Comparison of ENCODE assay signal across 18 mouse cellular contexts in genomic region chr6:67078076-67078475, GRCm38 (mm10). TPM values are rescaled to one million over a fixed set of nuclear protein-coding genes. Genes with fewer than 3 reads are reported as not detected.
DNase-seq lines count a peak whose midpoint lies in the region; ATAC-seq and TF ChIP-seq lines count a peak whose summit lies in the region.
"Had no signal": no experiment of that assay in that cellular context is flagged by ENCODE, and none has a peak within 500 bp of the region (broad histone marks: within the 10 kb centered on the region; RNA-seq: fewer than 3 reads in every experiment).

No protein-coding gene starts in this region.

- peaks cover 15% of the 10 kb centered on the region; the same call in 1 of the 2 replicates for H3K4me1 ChIP-seq in intestine, embryonic 14.5 days (replicated peaks; ENCODE audit: control insufficient read depth, insufficient read depth, low read length)
- peaks cover 7% of the 10 kb centered on the region; the same call in 1 of the 2 replicates for H3K4me1 ChIP-seq in intestine, embryonic 15.5 days (replicated peaks)
- H3K4me1 ChIP-seq in thymus, adult 2 months (replicated peaks; ENCODE audit: control insufficient read depth, insufficient read depth, low read length) = no peaks in the 10 kb centered on the region
- no peaks in the 10 kb centered on the region for H3K4me1 ChIP-seq in hindbrain, embryonic 14.5 days (replicated peaks; ENCODE audit: control insufficient read depth, insufficient read depth, low read length)
- H3K4me1 ChIP-seq: forebrain, embryonic 12.5 days had no signal

- WGBS in intestine, embryonic 14.5 days = 74% methylated on average over 3 of the region's 3 CpGs
- WGBS in intestine, embryonic 15.5 days = 80% methylated on average over 3 of the region's 3 CpGs
- 96% methylated on average over 3 of the region's 3 CpGs for WGBS in thymus, adult 2 months
- WGBS in hindbrain, embryonic 14.5 days = 78% methylated on average over 3 of the region's 3 CpGs

- TF ChIP-seq POLR2A in thymus, adult 2 months (IDR thresholded peaks at IDR 0.05; ENCODE audit: control insufficient read depth, extremely low read depth, insufficient read depth, low read length, poor library complexity) = no peak

- TF ChIP-seq CTCF in thymus, adult 2 months (IDR thresholded peaks at IDR 0.05; ENCODE audit: borderline replicate concordance, control insufficient read depth, extremely low read depth, insufficient read depth, low read length, poor library complexity) = no peak

- H3K36me3 ChIP-seq in intestine, embryonic 14.5 days (ENCODE audit: control insufficient read depth, insufficient read depth, low read length) = no peaks in the 10 kb centered on the region
- H3K36me3 ChIP-seq in intestine, embryonic 15.5 days = no peaks in the 10 kb centered on the region
- H3K36me3 ChIP-seq in thymus, adult 2 months (ENCODE audit: control insufficient read depth, insufficient read depth, low read length) = no peaks in the 10 kb centered on the region
- H3K36me3 ChIP-seq in hindbrain, embryonic 14.5 days (replicated peaks; ENCODE audit: control insufficient read depth, insufficient read depth) = no peaks in the 10 kb centered on the region
- H3K36me3 ChIP-seq: forebrain, embryonic 12.5 days; liver, embryonic 12.5 days had no signal

- H3K4me2 ChIP-seq in intestine, embryonic 14.5 days (ENCODE audit: low read length) = no peak overlapping the region
- H3K4me2 ChIP-seq in intestine, embryonic 15.5 days (replicated peaks) = no peak overlapping the region
- H3K4me2 ChIP-seq in hindbrain, embryonic 14.5 days (replicated peaks) = no peak overlapping the region
- H3K4me2 ChIP-seq: forebrain, embryonic 12.5 days; heart, embryonic 11.5 days; liver, embryonic 12.5 days had no signal

- no peak overlapping the region for H3K4me3 ChIP-seq in intestine, embryonic 14.5 days (ENCODE audit: low read depth, low read length)
- no peak overlapping the region for H3K4me3 ChIP-seq in intestine, embryonic 15.5 days (replicated peaks)
- H3K4me3 ChIP-seq in thymus, adult 2 months (ENCODE audit: control insufficient read depth, insufficient read depth, low read length) = no peak overlapping the region
- no peak overlapping the region for H3K4me3 ChIP-seq in hindbrain, embryonic 14.5 days (replicated peaks; ENCODE audit: low read length)
- H3K4me3 ChIP-seq: forebrain, embryonic 12.5 days; liver, embryonic 12.5 days had no signal

- no peak overlapping the region for H3K9ac ChIP-seq in intestine, embryonic 14.5 days (ENCODE audit: low read length)
- H3K9ac ChIP-seq in intestine, embryonic 15.5 days = no peak overlapping the region
- H3K9ac ChIP-seq in hindbrain, embryonic 14.5 days = no peak overlapping the region
- H3K9ac ChIP-seq: forebrain, embryonic 12.5 days; liver, embryonic 12.5 days had no signal

- DNase-seq in intestine, embryonic 14.5 days (ENCODE audit: low spot score) = peak; percentile 45
- peak; percentile 42 for DNase-seq in ovary, postnatal 36 days (ENCODE audit: low spot score)
- no peak for DNase-seq in ovary, postnatal 14 days (ENCODE audit: low spot score)
- DNase-seq in adrenal gland, postnatal 36 days = peak; percentile 62 to 71
- no peak for DNase-seq in thymus, adult 2 months
- DNase-seq in hindbrain, embryonic 14.5 days (ENCODE audit: low spot score) = no peak
- DNase-seq: cerebellum, adult 9-11 months; gastrocnemius, postnatal 14 days; left cerebral cortex, postnatal 4 days; right cerebral cortex, postnatal 4 days; thymus, adult 18-20 months had no signal

- H3K27me3 ChIP-seq in intestine, embryonic 14.5 days (replicated peaks; ENCODE audit: control insufficient read depth, insufficient read depth, low read length) = no peaks in the 10 kb centered on the region
- H3K27me3 ChIP-seq in intestine, embryonic 15.5 days (replicated peaks) = no peaks in the 10 kb centered on the region
- H3K27me3 ChIP-seq in thymus, adult 2 months (ENCODE audit: control insufficient read depth, insufficient read depth, low read length) = no peaks in the 10 kb centered on the region
- no peaks in the 10 kb centered on the region for H3K27me3 ChIP-seq in hindbrain, embryonic 14.5 days (ENCODE audit: control insufficient read depth, insufficient read depth, low read length)
- H3K27me3 ChIP-seq: forebrain, embryonic 12.5 days had no signal

- no peaks in the 10 kb centered on the region for H3K9me3 ChIP-seq in intestine, embryonic 14.5 days (ENCODE audit: control insufficient read depth, low read length)
- no peaks in the 10 kb centered on the region for H3K9me3 ChIP-seq in intestine, embryonic 15.5 days
- no peaks in the 10 kb centered on the region for H3K9me3 ChIP-seq in hindbrain, embryonic 14.5 days (ENCODE audit: control insufficient read depth, low read length)
- H3K9me3 ChIP-seq: forebrain, embryonic 12.5 days; G1E; liver, embryonic 12.5 days had no signal

- H3K27ac ChIP-seq in intestine, embryonic 14.5 days (ENCODE audit: low read depth) = peak overlapping the region; percentile 79
- no peak overlapping the region for H3K27ac ChIP-seq in intestine, embryonic 15.5 days
- H3K27ac ChIP-seq in thymus, adult 2 months (ENCODE audit: control insufficient read depth, insufficient read depth, low read length) = no peak overlapping the region
- no peak overlapping the region for H3K27ac ChIP-seq in hindbrain, embryonic 14.5 days
- H3K27ac ChIP-seq: forebrain, embryonic 12.5 days; hindbrain, postnatal 0 days; liver, embryonic 12.5 days had no signal

- ATAC-seq in intestine, embryonic 14.5 days (replicated peaks; ENCODE audit: low FRiP score, low TSS enrichment, low read depth) = no peak
- no peak for ATAC-seq in intestine, embryonic 15.5 days
- no peak for ATAC-seq in hindbrain, embryonic 14.5 days (ENCODE audit: low FRiP score)
- ATAC-seq: CD4-positive, CD25-positive, alpha-beta regulatory T cell, adult 4 months had no signal

RNA-seq across cellular contexts. Expression of gene Gadd45a, which starts 40.8 kb away (rescaled TPM):
- 21.3 and 26.2 TPM in 2 replicates for polyA plus RNA-seq in intestine, embryonic 14.5 days (2014; fragmentation: Nextera tagmentation; extraction: Ambion mirVana)
- polyA plus RNA-seq in intestine, embryonic 15.5 days (2015; fragmentation: Nextera tagmentation; extraction: Ambion mirVana) = 29.6 and 37.5 TPM in 2 replicates
- 10 to 100 TPM; 26.2 to 54.8 TPM for total RNA-seq in adrenal gland, postnatal 36 days (2021)
- 44.9 and 45.4 TPM in 2 replicates for polyA plus RNA-seq in thymus, adult 2 months (2012; rRNA removed)
- 14.1 and 14.8 TPM in 2 replicates for polyA plus RNA-seq in hindbrain, embryonic 14.5 days (2014; fragmentation: Nextera tagmentation; extraction: Ambion mirVana)

Comparison
In these comparisons a context has a peak if more than half of its experiments do, and no peak if none do; other contexts are left out.
1. DNase-seq: peak in intestine, embryonic 14.5 days (single experiment), ovary, postnatal 36 days (single experiment) and adrenal gland, postnatal 36 days (2 of 2); none in ovary, postnatal 14 days (single experiment), thymus, adult 2 months (single experiment) and hindbrain, embryonic 14.5 days (single experiment).